Mouse (Mus musculus) C2C12 (cell line): ENCODE data around the gene Bahd1. TPM values are rescaled to one million over a fixed set of nuclear protein-coding genes. Genes with fewer than 3 reads are reported as not detected.

Source experiments
- H3K27me3 ChIP-seq: one replicate; pipeline ENCODE4 v1.6.1; 2011; ENCODE audit not compliant: control insufficient read depth, insufficient read depth, insufficient read length
- H3K36me3 ChIP-seq: one replicate; pipeline ENCODE4 v1.6.1; 2011; ENCODE audit not compliant: control insufficient read depth, insufficient read depth
- H3K4me3 ChIP-seq: one replicate; pipeline ENCODE4 v1.5.1; 2011; ENCODE audit warnings: mild to moderate bottlenecking, control low read depth; ENCODE audit not compliant: poor library complexity, insufficient read depth, severe bottlenecking
- H3K79me2 ChIP-seq: one replicate; pipeline ENCODE4 v1.6.1; 2011; ENCODE audit not compliant: control insufficient read depth, insufficient read depth
- H3K79me3 ChIP-seq: one replicate; pipeline ENCODE4 v1.6.1; 2011; ENCODE audit warnings: low read depth, control low read depth
- H3ac ChIP-seq: one replicate; pipeline ENCODE3; 2011; ENCODE audit warnings: low read depth; ENCODE audit not compliant: control insufficient read depth, insufficient read length
- CEBPB ChIP-seq: IDR thresholded peaks from one replicate; pipeline ENCODE4 v1.6.1; 2011; ENCODE audit warnings: low read depth, mild to moderate bottlenecking, control low read depth, moderate library complexity
- CTCF ChIP-seq: IDR thresholded peaks from one replicate; pipeline ENCODE4 v1.5.1; 2011; ENCODE audit not compliant: control insufficient read depth, insufficient read depth, insufficient read length
- FOSL1 ChIP-seq: IDR thresholded peaks from one replicate; pipeline ENCODE4 v1.8.0; 2011; ENCODE audit warnings: mild to moderate bottlenecking, low read length; ENCODE audit not compliant: poor library complexity, insufficient read depth, severe bottlenecking
- MAX ChIP-seq: IDR thresholded peaks from one replicate; pipeline ENCODE4 v1.6.1; 2011; ENCODE audit warnings: mild to moderate bottlenecking, control low read depth
- MYOD1 ChIP-seq: IDR thresholded peaks from one replicate; pipeline ENCODE4 v1.6.1; 2011; ENCODE audit warnings: low read depth; ENCODE audit not compliant: control insufficient read depth, insufficient read length
- MYOG ChIP-seq: IDR thresholded peaks from one replicate; pipeline ENCODE4 v1.6.1; 2011; ENCODE audit not compliant: control insufficient read depth, insufficient read length; ENCODE audit errors: extremely low read depth
- USF1 ChIP-seq: IDR thresholded peaks from one replicate; pipeline ENCODE4 v1.6.1; 2011; ENCODE audit warnings: low read depth, mild to moderate bottlenecking, control low read depth, moderate library complexity
- polyA plus RNA-seq: library from polyadenylated mRNA; unstranded; fragments of >200 nt; fragmentation: generic; extraction: Trizol; gene quantifications from one replicate; pipeline ENCODE4 v1.2.1, GENCODE M21; 2012; ENCODE audit warnings: missing spikeins

Bahd1 gene
- polyA plus RNA-seq, 1 experiment = 8.6 TPM

DNA sequence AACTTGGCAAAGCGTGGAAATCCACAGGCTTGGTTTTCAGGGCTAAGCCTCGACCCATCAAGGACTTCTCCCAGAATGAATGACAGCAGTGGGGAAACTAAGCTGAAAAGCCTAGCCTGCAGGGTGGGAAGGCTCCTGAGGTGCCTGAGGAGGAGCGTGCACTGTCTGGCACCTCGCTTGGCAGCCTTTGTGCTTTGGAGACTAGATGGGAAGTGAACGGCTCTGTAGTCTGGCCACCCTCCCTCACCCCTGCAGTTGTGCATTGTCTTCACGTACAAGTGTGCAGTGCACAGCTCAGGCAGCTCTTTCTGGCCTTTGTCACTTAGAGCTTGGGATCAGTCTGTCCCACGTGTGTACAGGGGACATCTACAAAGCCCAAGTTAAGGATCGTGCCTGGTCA lies 14.5 kb downstream of the Bahd1 start:
- no peak overlapping the region for H3ac ChIP-seq
- no peak overlapping the region for H3K4me3 ChIP-seq
- TF ChIP-seq CTCF = no peak
- no peak for TF ChIP-seq MYOD1
- no peak for TF ChIP-seq MYOG
- no peak for TF ChIP-seq FOSL1
- no peak for TF ChIP-seq MAX
- no peak for TF ChIP-seq CEBPB
- no peak for TF ChIP-seq USF1
- H3K27me3 ChIP-seq = no peaks in the 10 kb centered on the region
- peaks cover 4% of the 10 kb centered on the region for H3K79me3 ChIP-seq
- peaks cover 45% of the 10 kb centered on the region for H3K79me2 ChIP-seq
- peaks cover 1% of the 10 kb centered on the region for H3K36me3 ChIP-seq

DNA sequence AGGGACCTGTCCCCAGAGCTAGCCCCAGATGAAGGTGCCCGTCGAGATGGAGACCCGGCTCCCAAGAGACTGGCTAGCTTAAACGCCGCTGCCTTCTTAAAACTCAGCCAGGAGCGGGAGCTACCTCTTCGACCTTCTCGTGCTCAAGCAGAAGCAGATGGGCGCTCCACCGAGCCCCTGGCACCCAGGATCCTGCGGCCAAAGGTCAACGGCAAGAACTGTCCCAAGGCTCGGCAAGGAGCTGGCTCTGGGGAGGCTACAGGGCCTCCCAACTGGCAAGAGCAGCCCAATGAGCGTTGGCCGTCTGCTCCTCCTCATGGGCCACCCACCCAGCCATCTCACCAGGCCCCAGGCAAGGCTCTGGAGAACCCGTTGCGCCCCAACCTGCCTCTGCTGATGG lies 16.3 kb downstream of the Bahd1 start:
- peaks cover 29% of the 10 kb centered on the region for H3K79me2 ChIP-seq
- H3ac ChIP-seq = no peak overlapping the region
- peaks cover 14% of the 10 kb centered on the region for H3K36me3 ChIP-seq
- no peak overlapping the region for H3K4me3 ChIP-seq
- TF ChIP-seq MAX (no peak), CEBPB (no peak)
- peaks cover 2% of the 10 kb centered on the region for H3K79me3 ChIP-seq
- no peaks in the 10 kb centered on the region for H3K27me3 ChIP-seq

DNA sequence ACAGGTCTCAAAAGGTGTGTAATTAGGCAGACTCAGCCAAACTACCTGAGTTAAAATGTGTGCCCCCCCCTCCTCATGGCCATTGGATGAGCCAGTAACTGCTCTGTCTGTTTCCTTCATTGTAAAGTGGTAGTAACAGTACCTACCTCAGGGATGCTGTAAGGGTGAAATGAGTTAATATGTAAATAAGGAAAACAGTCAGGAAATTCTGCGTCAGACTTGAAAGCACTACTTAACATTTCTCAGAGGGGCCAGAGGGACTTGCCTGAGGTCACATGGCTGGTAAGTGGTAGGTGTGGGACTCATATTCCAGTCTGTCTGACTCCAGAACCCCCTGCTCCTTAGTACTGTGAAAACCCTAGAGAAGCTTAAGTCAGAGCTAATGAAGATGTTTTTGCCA lies 18.4 kb downstream of the Bahd1 start:
- TF ChIP-seq MYOG (no peak), USF1 (no peak), FOSL1 (no peak), CEBPB (no peak), MAX (no peak)
- H3K79me3 ChIP-seq = peaks cover 2% of the 10 kb centered on the region
- H3K79me2 ChIP-seq = peaks cover 9% of the 10 kb centered on the region
- H3K36me3 ChIP-seq = peaks cover 24% of the 10 kb centered on the region
- no peak overlapping the region for H3K4me3 ChIP-seq
- H3K27me3 ChIP-seq = no peaks in the 10 kb centered on the region
- H3ac ChIP-seq = no peak overlapping the region

DNA sequence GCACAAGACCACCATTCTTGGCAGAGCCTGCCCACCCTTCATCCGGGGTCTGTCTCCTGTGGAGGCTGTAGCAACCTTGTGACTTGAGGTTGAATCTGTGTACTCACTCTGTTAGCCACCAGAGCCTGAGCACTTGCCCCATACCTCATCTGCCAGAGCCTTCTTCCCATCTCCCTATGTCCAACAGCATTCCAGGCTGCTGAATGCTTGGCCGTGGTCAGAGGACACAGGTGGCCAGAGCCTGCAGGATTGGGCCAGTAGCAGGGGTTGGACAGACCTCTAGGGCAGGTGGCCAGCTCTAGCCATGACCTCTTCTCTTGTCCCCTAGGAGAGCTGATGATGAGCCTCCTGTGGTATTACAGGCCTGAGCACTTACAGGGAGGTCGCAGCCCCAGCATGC lies 20.3 kb downstream of the Bahd1 start:
- TF ChIP-seq FOSL1 (no peak), USF1 (no peak), CTCF (no peak), MAX (no peak), MYOG (no peak), MYOD1 (no peak), CEBPB (no peak)
- peaks cover 24% of the 10 kb centered on the region for H3K36me3 ChIP-seq

DNA sequence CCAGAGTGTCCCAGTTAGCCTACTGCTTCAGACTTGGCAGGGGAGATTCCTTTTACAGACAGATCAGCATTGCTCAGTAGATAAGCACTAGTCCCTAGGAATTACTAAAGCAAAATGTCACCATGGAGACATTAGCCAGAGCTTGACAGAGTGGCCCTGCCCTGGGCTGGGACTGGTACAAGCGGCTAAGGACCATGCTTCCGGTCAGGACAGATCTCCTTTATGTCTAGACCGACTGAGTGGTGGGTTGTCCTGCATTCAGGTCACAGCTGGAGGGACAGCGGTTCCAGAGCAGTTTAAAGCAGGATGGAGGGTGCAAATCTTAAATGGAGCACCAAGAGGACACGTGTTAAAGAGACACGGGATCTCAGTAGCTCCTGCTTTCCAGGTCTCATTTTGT lies 25.8 kb downstream of the Bahd1 start:
- Histone ChIP-seq H3K36me3 (peaks cover 15% of the 10 kb centered on the region), H3K4me3 (no peak overlapping the region), H3K79me2 (peaks cover 19% of the 10 kb centered on the region), H3K79me3 (peaks cover 10% of the 10 kb centered on the region), H3ac (peak overlapping the region; percentile 51), H3K27me3 (no peaks in the 10 kb centered on the region)
- TF ChIP-seq MYOG = no peak

More for the DNA sequence above, 20.3 kb downstream of the Bahd1 start:
- Histone ChIP-seq H3K79me2 (no peaks in the 10 kb centered on the region), H3K27me3 (no peaks in the 10 kb centered on the region), H3K79me3 (no peaks in the 10 kb centered on the region), H3ac (no peak overlapping the region), H3K4me3 (no peak overlapping the region)

DNA sequence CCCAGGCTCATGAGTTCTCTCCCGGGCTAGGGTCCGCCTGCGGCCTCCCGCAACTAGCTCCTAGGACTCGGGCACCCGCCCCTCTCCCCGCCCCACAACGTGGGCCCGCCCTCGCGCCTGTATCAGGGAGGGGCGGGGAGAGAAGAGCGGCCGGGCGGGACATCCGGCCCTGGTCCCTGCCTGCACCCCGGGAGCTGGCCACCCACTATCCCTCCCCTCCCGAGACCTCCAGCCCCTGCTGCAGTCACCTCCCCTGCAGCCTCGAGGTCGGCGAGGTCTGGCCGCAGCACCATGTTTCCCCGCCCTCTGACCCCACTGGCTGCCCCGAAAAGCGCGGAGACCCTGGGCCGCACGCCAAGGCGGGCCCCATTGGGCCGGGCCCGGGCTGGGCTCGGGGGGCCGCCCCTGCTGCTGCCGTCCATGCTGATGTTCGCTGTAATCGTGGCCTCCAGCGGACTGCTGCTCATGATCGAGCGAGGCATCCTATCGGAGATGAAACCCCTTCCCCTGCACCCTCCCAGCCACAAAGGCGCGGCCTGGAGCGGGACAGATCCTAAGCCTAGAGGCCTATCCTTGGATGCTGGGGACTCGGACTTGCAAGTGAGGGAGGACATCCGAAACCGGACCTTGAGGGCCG lies 26.3 kb downstream of the Bahd1 start, which contains the start of gene Chst14:
Gene Chst14 (plus strand): TSS at position 136 of the 637 bp plus-strand sequence.
- H3K27me3 ChIP-seq = no peaks in the 10 kb centered on the region
- H3K36me3 ChIP-seq = peaks cover 10% of the 10 kb centered on the region
- TF ChIP-seq CTCF (no peak), MAX (no peak), MYOG (no peak), CEBPB (no peak), USF1 (no peak), FOSL1 (no peak), MYOD1 (no peak)
- H3ac ChIP-seq = peak within 1 kb of the TSS; percentile 88
- peak within 1 kb of the TSS; percentile 66 for H3K4me3 ChIP-seq
- peaks cover 10% of the 10 kb centered on the region for H3K79me3 ChIP-seq
- H3K79me2 ChIP-seq = peaks cover 19% of the 10 kb centered on the region
